Mouse (Mus musculus) bone marrow macrophage, adult 2 months (primary cell): ENCODE data around the gene C1qtnf1. TPM values are rescaled to one million over a fixed set of nuclear protein-coding genes. Genes with fewer than 3 reads are reported as not detected.

Experiments
- H3K27ac ChIP-seq: 2 replicates; pipeline ENCODE4 v1.5.1; 2012; ENCODE audit warnings: low read depth, low read length; ENCODE audit not compliant: insufficient read depth
- H3K4me1 ChIP-seq: 2 replicates; pipeline ENCODE4 v1.6.1; 2012; ENCODE audit warnings: low read length; ENCODE audit not compliant: control insufficient read depth, insufficient read depth
- H3K4me3 ChIP-seq: 2 replicates; pipeline ENCODE4 v1.5.1; 2012; ENCODE audit warnings: mild to moderate bottlenecking, low read length, moderate library complexity; ENCODE audit not compliant: insufficient read depth
- CTCF ChIP-seq: IDR thresholded peaks from 2 replicates; pipeline ENCODE4 v1.5.1; 2012; ENCODE audit warnings: low read depth, mild to moderate bottlenecking, low read length, moderate library complexity
- POLR2A ChIP-seq: IDR thresholded peaks from 2 replicates; pipeline ENCODE4 v1.6.1; 2012; ENCODE audit warnings: mild to moderate bottlenecking, low read depth, low read length, borderline replicate concordance
- polyA plus RNA-seq: library from polyadenylated mRNA; stranded (reverse); fragments of >200 nt; gene quantifications from 2 replicates; pipeline ENCODE4 v1.2.4, GENCODE M21; 2012; ENCODE audit not compliant: missing spikeins, insufficient read depth, insufficient read length

The C1qtnf1 gene
- polyA plus RNA-seq, 1 experiment, result not detected

DNA sequence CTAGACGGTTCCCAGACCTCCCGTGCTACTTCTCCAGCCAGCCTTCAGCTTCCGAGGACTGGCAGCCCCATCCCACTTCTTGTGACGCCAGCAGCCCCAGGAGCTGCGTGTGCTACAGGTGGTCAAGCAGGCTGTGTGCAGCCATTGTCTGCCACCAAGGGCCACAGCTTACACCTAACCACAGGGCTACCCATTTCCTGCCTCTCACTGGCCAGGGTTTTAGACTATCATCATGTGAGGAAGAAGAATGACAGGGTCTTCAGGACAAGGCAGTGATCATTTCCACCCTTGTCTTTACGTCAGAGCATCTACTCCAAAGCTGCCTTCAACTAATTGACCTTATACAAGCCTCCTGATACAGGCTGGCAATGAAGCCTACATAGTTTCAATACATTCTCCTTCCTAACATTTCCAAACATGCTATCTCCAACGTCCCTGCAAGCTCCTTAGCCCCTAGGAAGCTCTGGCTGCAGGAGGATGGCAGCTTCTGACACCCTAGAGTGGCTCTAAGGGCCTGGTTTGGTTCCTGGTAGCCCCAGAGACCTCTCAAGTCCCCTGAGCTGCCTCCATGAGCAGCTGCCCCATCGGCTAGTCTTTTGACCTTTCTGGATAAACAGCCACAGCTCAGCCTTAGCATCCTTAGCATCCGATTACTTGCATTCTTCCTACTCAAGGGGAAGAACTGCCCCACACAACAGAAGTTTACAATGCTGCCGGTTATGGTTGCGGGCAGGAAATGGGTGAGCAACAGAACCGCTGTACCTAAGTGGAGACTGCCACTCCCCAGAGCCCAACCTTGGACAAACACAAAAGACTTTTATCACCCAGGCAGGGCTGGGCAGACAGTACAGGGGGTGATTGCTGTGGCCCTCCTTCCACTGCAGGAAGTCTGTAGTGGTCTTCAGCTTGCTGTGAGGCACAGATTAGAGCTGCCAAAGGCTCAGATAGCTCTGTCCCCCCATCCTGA is 18.6 kb upstream of the C1qtnf1 start:
- Histone ChIP-seq H3K27ac (no peak overlapping the region), H3K4me1 (peaks cover 10% of the 10 kb centered on the region), H3K4me3 (no peak overlapping the region)
- TF ChIP-seq POLR2A (no peak), CTCF (no peak)

DNA sequence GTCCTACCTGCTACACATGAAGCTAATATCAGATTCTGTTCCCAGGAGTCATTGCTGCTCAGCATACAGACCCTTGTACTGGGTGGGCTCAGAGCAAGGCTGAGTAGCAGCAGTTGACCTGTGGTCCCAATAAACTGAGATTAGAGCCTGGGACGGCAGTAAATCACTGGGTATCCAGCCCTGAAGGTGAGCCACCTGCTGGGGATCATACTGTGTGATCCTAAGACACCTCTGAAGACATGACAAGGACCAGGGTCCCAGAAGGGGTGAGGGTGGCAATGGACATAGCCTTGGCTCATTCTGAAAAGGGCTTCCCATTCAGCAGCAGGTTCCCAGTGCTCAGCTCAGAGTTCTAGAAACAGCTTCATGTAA is 17.9 kb upstream of the C1qtnf1 start:
- Histone ChIP-seq H3K27ac (no peak overlapping the region), H3K4me3 (no peak overlapping the region), H3K4me1 (peaks cover 7% of the 10 kb centered on the region)
- TF ChIP-seq CTCF (no peak), POLR2A (no peak)

DNA sequence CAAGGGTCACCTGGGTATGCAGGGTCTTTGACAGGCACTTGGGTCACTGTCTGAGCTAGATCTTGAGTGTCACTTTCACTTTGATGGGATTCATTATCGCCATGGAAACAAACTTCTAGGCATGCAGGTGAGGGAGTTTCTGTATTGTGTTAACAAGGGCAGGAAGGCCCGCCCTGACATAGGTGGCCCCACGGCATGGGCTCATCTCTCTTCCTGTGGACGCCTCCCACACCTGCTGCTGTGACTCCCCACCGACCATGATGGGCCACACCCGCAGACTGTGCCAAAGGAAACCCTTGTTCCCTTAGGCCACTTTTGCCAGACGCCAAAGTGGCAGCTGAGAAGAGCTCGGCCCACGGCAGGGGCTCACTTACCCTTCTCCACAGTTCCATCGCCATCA is 17.5 kb upstream of the C1qtnf1 start:
- H3K4me3 ChIP-seq, result no peak overlapping the region
- peaks cover 8% of the 10 kb centered on the region for H3K4me1 ChIP-seq
- no peak overlapping the region for H3K27ac ChIP-seq
- TF ChIP-seq CTCF (no peak), POLR2A (no peak)

DNA sequence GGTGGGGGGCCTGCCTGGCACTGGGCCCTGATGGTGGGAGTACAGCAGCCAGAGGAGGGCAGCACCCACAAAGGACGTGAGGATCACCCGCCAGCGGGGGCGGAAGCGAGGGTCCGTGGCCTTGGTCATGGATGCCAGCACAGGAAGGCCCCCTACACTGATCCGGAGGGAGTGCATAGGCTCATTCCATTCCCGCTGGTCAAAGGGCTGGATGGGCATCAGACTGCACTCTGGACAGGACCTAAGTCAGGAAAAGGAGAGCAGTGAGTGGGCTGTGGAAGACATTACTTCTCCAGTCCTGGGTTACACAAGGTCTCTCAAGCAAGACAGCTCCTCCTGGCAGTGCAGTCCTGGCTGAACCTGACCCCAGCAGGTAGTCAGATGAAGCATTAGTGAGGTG is 16.7 kb upstream of the C1qtnf1 start:
- TF ChIP-seq CTCF (no peak), POLR2A (no peak)
- H3K4me1 ChIP-seq, result peaks cover 16% of the 10 kb centered on the region
- no peak overlapping the region for H3K27ac ChIP-seq
- H3K4me3 ChIP-seq, result no peak overlapping the region

DNA sequence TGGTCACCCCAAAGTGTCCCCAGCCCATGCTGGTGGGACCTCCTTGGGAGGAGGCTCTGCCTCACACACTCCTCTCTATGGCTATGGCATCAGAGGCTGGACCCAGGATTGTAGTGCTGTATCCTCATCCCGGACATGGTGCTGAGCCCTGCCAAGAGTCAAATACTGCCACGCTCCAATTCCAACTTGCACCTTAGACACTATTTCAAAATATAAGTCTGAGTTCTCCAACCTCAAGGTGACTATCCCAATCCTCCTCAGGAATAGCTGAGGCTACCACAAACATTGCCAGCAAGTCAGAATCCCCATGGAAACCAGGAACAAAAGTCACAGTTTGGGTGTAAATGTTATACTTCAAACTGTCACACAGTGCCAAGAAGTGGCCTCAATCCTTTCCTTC is 15.4 kb upstream of the C1qtnf1 start:
- no peak for TF ChIP-seq CTCF
- TF ChIP-seq POLR2A, result no peak
- no peak overlapping the region for H3K27ac ChIP-seq
- peaks cover 27% of the 10 kb centered on the region for H3K4me1 ChIP-seq
- no peak overlapping the region for H3K4me3 ChIP-seq

DNA sequence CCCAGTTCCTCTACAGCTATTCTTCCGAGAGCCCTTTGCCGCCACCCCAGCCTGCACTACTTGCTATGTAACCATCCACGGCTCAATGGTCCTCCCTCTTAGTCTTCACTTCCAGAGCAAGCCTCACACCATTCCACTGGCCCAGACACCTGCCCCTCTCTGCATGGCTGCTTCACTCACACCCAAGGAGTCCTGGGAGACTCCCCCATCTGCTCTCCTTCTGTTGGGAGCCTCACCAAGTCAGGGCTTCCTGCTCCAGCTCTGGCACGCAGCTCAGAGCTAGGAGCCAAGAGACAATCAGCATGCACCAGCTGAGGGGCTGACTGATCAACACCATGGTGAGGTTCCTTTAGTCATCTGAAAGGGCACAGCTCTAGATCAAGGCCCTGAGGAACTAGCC is 14.9 kb upstream of the C1qtnf1 start:
- TF ChIP-seq POLR2A (no peak), CTCF (no peak)
- Histone ChIP-seq H3K4me3 (no peak overlapping the region), H3K27ac (no peak overlapping the region), H3K4me1 (peaks cover 29% of the 10 kb centered on the region)

DNA sequence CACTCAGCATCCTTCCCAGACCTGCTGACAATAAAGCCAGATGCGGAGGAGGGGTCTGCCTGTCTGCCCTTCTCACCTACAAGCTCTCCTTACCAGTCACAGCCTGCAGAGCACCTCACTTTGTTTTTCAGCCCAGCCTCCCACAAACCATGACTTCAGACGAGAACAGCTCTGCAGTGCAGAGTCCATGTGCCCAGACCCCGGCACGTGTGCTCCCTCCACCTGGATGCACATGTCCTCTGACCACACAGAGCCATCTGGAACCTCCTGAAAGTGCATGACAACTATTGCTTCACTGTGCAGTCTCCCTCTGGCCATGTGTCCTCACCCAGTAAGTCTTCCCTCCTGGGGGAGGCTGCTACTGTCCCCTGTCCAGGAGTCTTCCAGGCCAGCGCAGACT is 13.7 kb upstream of the C1qtnf1 start:
- H3K4me1 ChIP-seq, result peaks cover 29% of the 10 kb centered on the region
- TF ChIP-seq CTCF (no peak), POLR2A (no peak)

DNA sequence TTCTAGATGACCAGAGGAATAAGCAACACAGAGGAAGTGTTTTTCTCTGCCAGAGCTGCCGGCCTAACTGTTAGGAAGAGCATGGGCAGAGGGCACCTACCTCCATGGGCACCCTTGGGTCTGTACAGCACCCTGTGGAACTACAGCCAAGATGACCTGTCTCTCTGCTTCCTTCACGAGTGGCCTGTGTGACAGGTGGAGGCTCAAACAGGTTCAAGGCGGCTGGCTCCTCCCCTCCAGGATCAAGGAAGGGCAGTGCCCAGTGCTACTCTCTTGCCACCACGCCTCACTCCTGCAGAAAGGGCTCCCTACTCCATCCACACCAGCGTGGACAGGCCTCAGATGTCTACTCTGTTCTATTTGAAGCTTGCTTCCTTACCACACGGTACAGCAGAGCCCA is 12.4 kb upstream of the C1qtnf1 start:
- Histone ChIP-seq H3K4me3 (no peak overlapping the region), H3K4me1 (peaks cover 36% of the 10 kb centered on the region), H3K27ac (no peak overlapping the region)
- no peak for TF ChIP-seq CTCF
- no peak for TF ChIP-seq POLR2A

More for the DNA sequence above, 13.7 kb upstream of the C1qtnf1 start:
- H3K4me3 ChIP-seq, result no peak overlapping the region
- H3K27ac ChIP-seq, result no peak overlapping the region

DNA sequence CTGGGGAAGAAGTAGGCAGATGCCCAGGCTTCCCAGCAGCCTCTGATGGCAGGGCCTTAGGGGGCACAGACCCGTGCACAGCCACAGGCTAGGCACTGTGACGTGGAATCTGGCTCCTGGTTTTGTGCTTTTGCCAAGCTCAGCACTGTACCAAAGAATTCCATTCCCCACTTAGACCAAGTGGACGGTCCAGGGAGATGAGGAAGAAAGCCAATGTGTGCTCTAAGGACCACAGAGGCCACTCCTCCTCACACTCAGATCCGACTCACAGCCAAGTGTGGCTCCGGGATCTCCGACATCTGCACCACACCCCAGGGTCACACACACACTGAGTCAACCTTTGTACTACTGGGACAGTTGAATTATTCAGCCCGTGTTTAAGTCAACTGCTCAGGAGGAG is 12.0 kb upstream of the C1qtnf1 start:
- peaks cover 36% of the 10 kb centered on the region for H3K4me1 ChIP-seq
- H3K27ac ChIP-seq, result no peak overlapping the region
- no peak overlapping the region for H3K4me3 ChIP-seq
- TF ChIP-seq POLR2A (no peak), CTCF (no peak)

DNA sequence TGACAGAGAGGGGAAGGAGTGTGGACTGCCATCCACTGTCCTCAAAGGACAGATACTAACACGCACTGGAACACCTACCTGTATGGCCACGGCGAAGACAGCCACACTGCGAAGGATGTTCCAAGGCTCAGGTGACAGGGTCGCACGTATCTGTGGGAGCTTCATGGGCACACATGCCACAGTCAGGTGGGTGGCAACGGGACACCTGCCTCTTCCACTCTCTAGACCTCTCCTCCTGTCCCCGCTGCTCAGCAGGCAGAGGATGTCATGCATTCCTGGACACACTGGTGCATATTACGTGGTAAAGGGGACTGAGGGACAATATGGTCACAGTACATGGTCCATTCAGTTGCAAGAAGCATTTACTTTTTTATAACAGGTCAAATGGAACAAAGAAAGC is 10.5 kb upstream of the C1qtnf1 start:
- no peak for TF ChIP-seq POLR2A

More for the DNA sequence above, 10.5 kb upstream of the C1qtnf1 start:
- Histone ChIP-seq H3K27ac (no peak overlapping the region), H3K4me3 (peak overlapping the region; percentile 72), H3K4me1 (peaks cover 36% of the 10 kb centered on the region)
